28 mouse cellular contexts compared by ENCODE assay signal in the genomic region with DNA sequence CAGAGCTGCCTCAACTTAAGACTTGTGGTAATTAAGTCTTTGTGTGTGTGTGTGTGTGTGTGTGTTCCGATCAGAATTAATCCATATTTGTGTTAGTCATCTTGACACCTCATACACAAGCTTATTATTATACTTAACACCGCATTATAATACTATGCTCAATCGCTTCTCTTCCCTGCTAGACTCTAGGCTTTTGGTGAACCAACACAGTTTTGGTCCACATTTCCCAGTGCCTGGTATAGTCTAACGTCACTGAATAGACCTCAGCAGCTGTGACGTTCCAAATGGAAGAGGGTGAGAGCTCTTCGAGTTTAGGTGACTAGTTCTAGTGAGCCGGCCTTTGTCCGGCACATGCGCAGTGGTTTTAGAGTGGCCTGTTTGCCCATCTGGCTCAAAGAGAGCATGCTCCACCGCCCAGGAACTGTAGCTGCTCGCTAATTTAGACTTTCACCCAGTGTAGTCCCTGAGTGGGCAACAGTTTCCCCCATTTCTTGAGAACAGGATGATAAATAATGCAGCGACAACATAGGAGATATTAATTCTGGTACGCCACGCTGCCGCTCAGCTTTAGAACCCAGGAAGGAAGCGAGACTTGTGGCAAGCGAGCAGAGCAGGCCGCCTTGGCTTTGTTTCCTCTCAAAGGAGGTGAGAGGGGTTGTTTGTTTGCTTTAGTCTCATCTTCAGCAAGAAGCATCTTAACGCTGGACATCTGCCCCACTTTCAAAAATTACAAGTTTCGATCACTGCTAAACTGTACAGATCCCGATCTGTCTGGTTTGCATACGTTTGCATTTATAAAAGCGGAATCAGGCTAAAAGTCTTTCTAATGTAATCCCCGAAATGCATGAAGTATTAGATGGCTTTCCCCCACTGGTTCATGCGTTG. TPM values are rescaled to one million over a fixed set of nuclear protein-coding genes. Genes with fewer than 3 reads are reported as not detected.
DNase-seq lines count a peak whose midpoint lies in the region; ATAC-seq and TF ChIP-seq lines count a peak whose summit lies in the region.
"Had no signal": no experiment of that assay in that cellular context is flagged by ENCODE, and none has a peak within 500 bp of the region (broad histone marks: within the 10 kb centered on the region; RNA-seq: fewer than 3 reads in every experiment).

No protein-coding gene starts in this region.

- TF ChIP-seq EP300 in stomach, postnatal 0 days (optimal IDR thresholded peaks at IDR 0.05) = no peak

- no peaks in the 10 kb centered on the region for H3K36me3 ChIP-seq in hindbrain, embryonic 10.5 days
- H3K36me3 ChIP-seq in hindbrain, embryonic 11.5 days (ENCODE audit: control insufficient read depth, insufficient read depth, low read length) = no peaks in the 10 kb centered on the region
- no peaks in the 10 kb centered on the region for H3K36me3 ChIP-seq in forebrain, embryonic 11.5 days (ENCODE audit: control insufficient read depth, insufficient read depth, low read length)
- H3K36me3 ChIP-seq in forebrain, postnatal 0 days (ENCODE audit: insufficient read depth) = no peaks in the 10 kb centered on the region
- H3K36me3 ChIP-seq in midbrain, embryonic 15.5 days (replicated peaks) = no peaks in the 10 kb centered on the region
- H3K36me3 ChIP-seq in stomach, postnatal 0 days (ENCODE audit: control insufficient read depth, insufficient read depth, low read length) = no peaks in the 10 kb centered on the region
- no peaks in the 10 kb centered on the region for H3K36me3 ChIP-seq in hindbrain, embryonic 12.5 days
- H3K36me3 ChIP-seq: embryonic facial prominence, embryonic 10.5 days; heart, embryonic 13.5 days; hindbrain, embryonic 15.5 days; liver, embryonic 13.5 days; neural tube, embryonic 13.5 days; stomach, embryonic 15.5 days had no signal

- no peak for ATAC-seq in hindbrain, embryonic 11.5 days (ENCODE audit: low FRiP score)
- no peak for ATAC-seq in forebrain, embryonic 11.5 days (replicated peaks; ENCODE audit: low FRiP score)
- 0 out of 2 replicates have a peak, but pooled peaks have one; percentile 14 for ATAC-seq in forebrain, postnatal 0 days
- ATAC-seq in midbrain, embryonic 15.5 days (replicated peaks) = 0 out of 2 replicates have a peak, but pooled peaks have one; percentile 27
- ATAC-seq in stomach, postnatal 0 days (ENCODE audit: low FRiP score, low TSS enrichment) = no peak
- no peak for ATAC-seq in hindbrain, embryonic 12.5 days (ENCODE audit: low FRiP score)
- ATAC-seq: CD4-positive, CD25-positive, alpha-beta regulatory T cell, adult 4 months; Patski had no signal

- H3K9ac ChIP-seq in hindbrain, embryonic 11.5 days (ENCODE audit: low read depth, low read length) = no peak overlapping the region
- H3K9ac ChIP-seq in forebrain, embryonic 11.5 days (ENCODE audit: low read length) = no peak overlapping the region
- peak overlapping the region; percentile 28; the same call in 1 of the 2 replicates for H3K9ac ChIP-seq in forebrain, postnatal 0 days
- no peak overlapping the region for H3K9ac ChIP-seq in midbrain, embryonic 15.5 days
- H3K9ac ChIP-seq in stomach, postnatal 0 days (ENCODE audit: low read length) = no peak overlapping the region
- H3K9ac ChIP-seq in hindbrain, embryonic 12.5 days = no peak overlapping the region
- H3K9ac ChIP-seq: heart, embryonic 13.5 days; hindbrain, embryonic 15.5 days; liver, embryonic 13.5 days; neural tube, embryonic 13.5 days; stomach, embryonic 15.5 days had no signal

- no peak for DNase-seq in hindbrain, embryonic 10.5 days (ENCODE audit: low spot score)
- no peak for DNase-seq in hindbrain, embryonic 11.5 days (ENCODE audit: low spot score)
- peak; percentile 37 for DNase-seq in forebrain, embryonic 11.5 days (ENCODE audit: low spot score)
- DNase-seq in forebrain, postnatal 0 days = peak; percentile 61
- no peak for DNase-seq in thymus, postnatal 25 days
- DNase-seq in stomach, postnatal 0 days (ENCODE audit: low spot score) = no peak
- DNase-seq: adrenal gland, postnatal 36 days; cerebellum, adult 11-12 months; cerebellum, postnatal 10 days; gastrocnemius, postnatal 25 days; heart, adult 18-20 months; kidney, postnatal 25 days; liver, embryonic 13.5 days; lung, adult 2 months; lung, postnatal 36 days; right cerebral cortex, adult 18-20 months; right cerebral cortex, postnatal 4 days had no signal

- H3K27me3 ChIP-seq in hindbrain, embryonic 10.5 days (ENCODE audit: insufficient read depth, poor library complexity, severe bottlenecking) = no peaks in the 10 kb centered on the region
- H3K27me3 ChIP-seq in hindbrain, embryonic 11.5 days (ENCODE audit: control insufficient read depth, insufficient read depth, low read length) = no peaks in the 10 kb centered on the region
- H3K27me3 ChIP-seq in forebrain, embryonic 11.5 days (ENCODE audit: control insufficient read depth, insufficient read depth, low read length) = no peaks in the 10 kb centered on the region
- no peaks in the 10 kb centered on the region for H3K27me3 ChIP-seq in forebrain, postnatal 0 days (ENCODE audit: insufficient read depth, low read length)
- no peaks in the 10 kb centered on the region for H3K27me3 ChIP-seq in midbrain, embryonic 15.5 days (replicated peaks)
- H3K27me3 ChIP-seq in stomach, postnatal 0 days (ENCODE audit: control insufficient read depth, insufficient read depth, low read length) = no peaks in the 10 kb centered on the region
- no peaks in the 10 kb centered on the region for H3K27me3 ChIP-seq in hindbrain, embryonic 12.5 days
- H3K27me3 ChIP-seq: heart, embryonic 13.5 days; hindbrain, embryonic 15.5 days; liver, embryonic 13.5 days; neural tube, embryonic 13.5 days; stomach, embryonic 15.5 days had no signal

- H3K27ac ChIP-seq in hindbrain, embryonic 10.5 days = peak overlapping the region; percentile 59; the same call in 1 of the 2 replicates
- H3K27ac ChIP-seq in hindbrain, embryonic 11.5 days (ENCODE audit: low read depth, low read length) = no peak overlapping the region
- no peak overlapping the region for H3K27ac ChIP-seq in forebrain, embryonic 11.5 days (ENCODE audit: low read depth, low read length)
- H3K27ac ChIP-seq in forebrain, postnatal 0 days (ENCODE audit: low read depth, low read length) = 0 out of 2 replicates have a peak overlapping the region, but pooled peaks have one; percentile 40
- H3K27ac ChIP-seq in midbrain, embryonic 15.5 days = peak overlapping the region; percentile 55
- H3K27ac ChIP-seq in stomach, postnatal 0 days (replicated peaks) = no peak overlapping the region
- no peak overlapping the region for H3K27ac ChIP-seq in hindbrain, embryonic 12.5 days
- H3K27ac ChIP-seq: embryonic facial prominence, embryonic 10.5 days; heart, embryonic 13.5 days; hindbrain, embryonic 15.5 days; liver, embryonic 13.5 days; neural tube, embryonic 13.5 days; stomach, embryonic 15.5 days had no signal

- no peak overlapping the region for H3K4me3 ChIP-seq in hindbrain, embryonic 10.5 days
- no peak overlapping the region for H3K4me3 ChIP-seq in hindbrain, embryonic 11.5 days (ENCODE audit: low read depth, low read length)
- H3K4me3 ChIP-seq in forebrain, embryonic 11.5 days (ENCODE audit: low read depth, low read length) = no peak overlapping the region
- H3K4me3 ChIP-seq in forebrain, postnatal 0 days (ENCODE audit: low read depth, low read length) = no peak overlapping the region
- no peak overlapping the region for H3K4me3 ChIP-seq in midbrain, embryonic 15.5 days
- no peak overlapping the region for H3K4me3 ChIP-seq in stomach, postnatal 0 days (ENCODE audit: low read depth, low read length)
- H3K4me3 ChIP-seq in hindbrain, embryonic 12.5 days = no peak overlapping the region
- H3K4me3 ChIP-seq: embryonic facial prominence, embryonic 10.5 days; heart, embryonic 13.5 days; hindbrain, embryonic 15.5 days; layer of hippocampus, adult 2 months; liver, embryonic 13.5 days; myocyte; neural tube, embryonic 13.5 days; stomach, embryonic 15.5 days had no signal

- peaks cover 16% of the 10 kb centered on the region for H3K4me1 ChIP-seq in hindbrain, embryonic 10.5 days (replicated peaks)
- H3K4me1 ChIP-seq in hindbrain, embryonic 11.5 days (replicated peaks; ENCODE audit: control insufficient read depth, insufficient read depth, low read length) = no peaks in the 10 kb centered on the region
- no peaks in the 10 kb centered on the region for H3K4me1 ChIP-seq in forebrain, embryonic 11.5 days (replicated peaks; ENCODE audit: control insufficient read depth, insufficient read depth, low read length)
- H3K4me1 ChIP-seq in forebrain, postnatal 0 days (ENCODE audit: insufficient read depth) = peaks cover 11% of the 10 kb centered on the region; the same call in 1 of the 2 replicates
- peaks cover 29% of the 10 kb centered on the region for H3K4me1 ChIP-seq in midbrain, embryonic 15.5 days
- no peaks in the 10 kb centered on the region; the same call in 1 of the 2 replicates for H3K4me1 ChIP-seq in stomach, postnatal 0 days (replicated peaks; ENCODE audit: control insufficient read depth, insufficient read depth)
- peaks cover 8% of the 10 kb centered on the region; the same call in 1 of the 2 replicates for H3K4me1 ChIP-seq in hindbrain, embryonic 12.5 days
- H3K4me1 ChIP-seq: liver, embryonic 13.5 days had no signal

- no peak for TF ChIP-seq CTCF in forebrain, postnatal 0 days (IDR thresholded peaks at IDR 0.05; ENCODE audit: low read depth)
- TF ChIP-seq CTCF in stomach, postnatal 0 days (IDR thresholded peaks at IDR 0.05; ENCODE audit: low read depth) = no peak

- 81% methylated on average over 25 of the region's 25 CpGs for WGBS in hindbrain, embryonic 10.5 days
- 73% methylated on average over 25 of the region's 25 CpGs for WGBS in hindbrain, embryonic 11.5 days
- WGBS in forebrain, embryonic 11.5 days = 78% methylated on average over 25 of the region's 25 CpGs
- 37% methylated on average over 25 of the region's 25 CpGs for WGBS in forebrain, postnatal 0 days
- WGBS in midbrain, embryonic 15.5 days = 49% methylated on average over 25 of the region's 25 CpGs
- 80% methylated on average over 25 of the region's 25 CpGs for WGBS in stomach, postnatal 0 days
- 70% methylated on average over 25 of the region's 25 CpGs for WGBS in hindbrain, embryonic 12.5 days

- no peak overlapping the region for H3K4me2 ChIP-seq in hindbrain, embryonic 11.5 days (replicated peaks; ENCODE audit: low read depth, low read length)
- H3K4me2 ChIP-seq in forebrain, embryonic 11.5 days (ENCODE audit: low read depth, low read length, severe bottlenecking) = no peak overlapping the region
- no peak overlapping the region; the same call in 1 of the 2 replicates for H3K4me2 ChIP-seq in forebrain, postnatal 0 days (ENCODE audit: low read depth)
- H3K4me2 ChIP-seq in midbrain, embryonic 15.5 days = no peak overlapping the region
- no peak overlapping the region for H3K4me2 ChIP-seq in stomach, postnatal 0 days (replicated peaks; ENCODE audit: low read depth)
- no peak overlapping the region for H3K4me2 ChIP-seq in hindbrain, embryonic 12.5 days (replicated peaks)
- H3K4me2 ChIP-seq: heart, embryonic 13.5 days; hindbrain, embryonic 15.5 days; liver, embryonic 13.5 days; neural tube, embryonic 13.5 days; stomach, embryonic 15.5 days had no signal

- H3K9me3 ChIP-seq in hindbrain, embryonic 10.5 days = no peaks in the 10 kb centered on the region
- no peaks in the 10 kb centered on the region for H3K9me3 ChIP-seq in hindbrain, embryonic 11.5 days (ENCODE audit: control insufficient read depth, low read length)
- H3K9me3 ChIP-seq in forebrain, embryonic 11.5 days (ENCODE audit: control insufficient read depth, low read length) = no peaks in the 10 kb centered on the region
- H3K9me3 ChIP-seq in forebrain, postnatal 0 days (ENCODE audit: low read length) = no peaks in the 10 kb centered on the region
- no peaks in the 10 kb centered on the region for H3K9me3 ChIP-seq in midbrain, embryonic 15.5 days
- no peaks in the 10 kb centered on the region for H3K9me3 ChIP-seq in stomach, postnatal 0 days (ENCODE audit: control insufficient read depth, low read length)
- H3K9me3 ChIP-seq in hindbrain, embryonic 12.5 days (replicated peaks) = no peaks in the 10 kb centered on the region
- H3K9me3 ChIP-seq: embryonic facial prominence, embryonic 10.5 days; heart, embryonic 13.5 days; hindbrain, embryonic 15.5 days; liver, embryonic 13.5 days; neural tube, embryonic 13.5 days; stomach, embryonic 15.5 days had no signal

RNA-seq across cellular contexts. Expression of a gene that starts 52.6 kb away (rescaled TPM):
- 19.3 and 21.2 TPM in 2 replicates for polyA plus RNA-seq in hindbrain, embryonic 10.5 days (2016; fragmentation: Nextera tagmentation; extraction: Ambion mirVana)
- 14.8 and 17.8 TPM in 2 replicates for polyA plus RNA-seq in hindbrain, embryonic 11.5 days (2014; fragmentation: Nextera tagmentation; extraction: Ambion mirVana)
- polyA plus RNA-seq in forebrain, embryonic 11.5 days (2014; fragmentation: Nextera tagmentation; extraction: Ambion mirVana) = 16.3 and 22.1 TPM in 2 replicates
- 26.1 and 27.7 TPM in 2 replicates for total RNA-seq in forebrain, postnatal 0 days (2014; rRNA removed)
- polyA plus RNA-seq in forebrain, postnatal 0 days (2015; fragmentation: Nextera tagmentation; extraction: Ambion mirVana) = 17.2 and 21.5 TPM in 2 replicates
- 15.9 and 16.7 TPM in 2 replicates for polyA plus RNA-seq in midbrain, embryonic 15.5 days (2015; fragmentation: Nextera tagmentation; extraction: Ambion mirVana)
- polyA plus RNA-seq in stomach, postnatal 0 days (2015; fragmentation: Nextera tagmentation; extraction: Ambion mirVana) = 12.1 and 15.1 TPM in 2 replicates
- polyA plus RNA-seq in hindbrain, embryonic 12.5 days (2016; fragmentation: Nextera tagmentation; extraction: Ambion mirVana) = 15.9 and 18.9 TPM in 2 replicates

Comparison
In these comparisons a context has a peak if more than half of its experiments do, and no peak if none do; other contexts are left out.
1. H3K27ac ChIP-seq: peak in hindbrain, embryonic 10.5 days (single experiment), forebrain, postnatal 0 days (single experiment) and midbrain, embryonic 15.5 days (single experiment); none in hindbrain, embryonic 11.5 days (single experiment), forebrain, embryonic 11.5 days (single experiment), stomach, postnatal 0 days (single experiment) and hindbrain, embryonic 12.5 days (single experiment).
2. ATAC-seq: peak in forebrain, postnatal 0 days (single experiment) and midbrain, embryonic 15.5 days (single experiment); none in hindbrain, embryonic 11.5 days (single experiment), forebrain, embryonic 11.5 days (single experiment), stomach, postnatal 0 days (single experiment) and hindbrain, embryonic 12.5 days (single experiment).
3. DNase-seq: peak in forebrain, embryonic 11.5 days (single experiment) and forebrain, postnatal 0 days (single experiment); none in hindbrain, embryonic 10.5 days (single experiment), hindbrain, embryonic 11.5 days (single experiment), thymus, postnatal 25 days (single experiment) and stomach, postnatal 0 days (single experiment).